Mouse (Mus musculus) testis, adult 2 months (tissue): ENCODE measurements around the gene Vps26c.

Experiments
- CTCF ChIP-seq: fragments of 200-500 bp; IDR thresholded peaks from 2 replicates; pipeline ENCODE4 v1.5.1; 2012; ENCODE audit warnings: low read depth, mild to moderate bottlenecking, inconsistent platforms, low read length, moderate library complexity; ENCODE audit not compliant: control insufficient read depth, insufficient read depth, insufficient replicate concordance
- POLR2A ChIP-seq: fragments of 200-500 bp; IDR thresholded peaks from 2 replicates; pipeline ENCODE4 v1.6.1; 2012; ENCODE audit warnings: low read depth, mild to moderate bottlenecking, inconsistent platforms, low read length, moderate library complexity; ENCODE audit not compliant: control insufficient read depth

- TF ChIP-seq CTCF (no peak), POLR2A (no peak)
These were observed 73.9 kb downstream of the Vps26c start for GRCm38 (mm10) chr16:94452768-94453167.
